Mouse (Mus musculus) ES-Bruce4 (cell line): ENCODE measurements around the gene Klk13.

Experiments
- CTCF ChIP-seq: IDR thresholded peaks from one replicate; pipeline ENCODE4 v1.8.1; 2011; ENCODE audit warnings: low read depth, low read length
- EP300 ChIP-seq: IDR thresholded peaks from 2 replicates; pipeline ENCODE4 v1.6.1; 2011; ENCODE audit warnings: low read depth, low read length; ENCODE audit not compliant: insufficient read depth

DNA sequence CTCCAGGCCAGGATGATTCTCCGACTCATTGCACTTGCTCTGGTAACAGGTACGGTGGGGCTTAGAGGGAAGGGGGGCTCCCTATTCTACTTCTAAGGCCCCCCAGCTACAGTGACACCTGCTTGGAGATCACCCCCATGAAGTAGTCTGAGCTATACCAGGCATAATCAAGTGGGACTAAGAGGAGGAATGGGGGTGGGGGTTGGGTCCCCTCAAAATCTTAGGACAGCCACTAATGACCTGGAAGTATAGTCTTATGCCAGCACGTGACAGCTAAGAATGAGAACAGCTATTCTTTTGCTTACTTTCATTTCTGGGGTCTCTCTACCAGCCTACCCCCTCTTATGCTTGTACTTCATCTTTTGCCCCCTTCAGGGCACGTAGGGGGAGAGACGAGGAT lies 64.1 kb downstream of the Klk13 start:
- TF ChIP-seq CTCF (no peak), EP300 (no peak)
